Mouse (Mus musculus): ENCODE measurements around the gene Rpl34.
A peak's percentile ranks its signal among the peaks of the same experiment; 100 is the strongest.

The Rpl34 gene

DNA sequence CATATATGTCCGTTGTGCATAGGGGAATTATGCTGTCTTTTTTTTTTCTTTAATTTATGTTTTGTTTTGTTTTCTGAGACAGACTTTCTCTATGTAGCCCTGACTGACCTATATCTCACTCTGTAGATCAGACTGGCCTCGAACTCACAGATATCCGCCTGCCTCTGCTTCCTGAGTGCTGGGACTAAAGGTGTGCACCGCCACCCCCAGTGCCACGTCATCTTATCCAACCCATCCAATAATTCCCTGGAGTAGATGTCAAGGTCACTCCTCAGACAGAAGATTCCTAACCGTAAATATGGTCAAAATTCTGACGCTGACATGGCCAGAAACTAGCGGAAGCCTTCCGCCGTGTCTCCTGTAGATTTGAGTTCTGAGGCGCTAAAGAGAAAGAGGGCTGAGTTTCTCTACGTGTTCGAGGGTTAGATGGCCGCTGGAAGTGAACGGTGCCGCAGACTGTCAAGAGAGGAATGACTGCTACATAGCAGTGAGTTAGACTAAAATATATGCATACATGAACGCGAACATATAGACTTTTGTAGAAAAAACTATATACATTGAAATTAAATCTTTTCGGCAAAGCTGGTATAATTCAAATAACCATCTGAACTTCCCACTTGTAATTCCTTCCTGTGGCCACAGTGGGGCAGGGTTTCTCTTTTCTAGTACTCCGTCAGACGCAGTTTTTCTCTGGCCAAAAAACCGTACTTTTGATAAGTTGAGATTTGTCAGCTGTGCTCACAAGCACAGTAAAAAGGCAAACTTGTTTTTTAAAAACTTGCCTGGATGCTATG lies 15.2 kb downstream of the Rpl34 start:
- peak; percentile 37 to 80 for DNase-seq (ENCODE audit: low spot score in 2 of 2)

DNA sequence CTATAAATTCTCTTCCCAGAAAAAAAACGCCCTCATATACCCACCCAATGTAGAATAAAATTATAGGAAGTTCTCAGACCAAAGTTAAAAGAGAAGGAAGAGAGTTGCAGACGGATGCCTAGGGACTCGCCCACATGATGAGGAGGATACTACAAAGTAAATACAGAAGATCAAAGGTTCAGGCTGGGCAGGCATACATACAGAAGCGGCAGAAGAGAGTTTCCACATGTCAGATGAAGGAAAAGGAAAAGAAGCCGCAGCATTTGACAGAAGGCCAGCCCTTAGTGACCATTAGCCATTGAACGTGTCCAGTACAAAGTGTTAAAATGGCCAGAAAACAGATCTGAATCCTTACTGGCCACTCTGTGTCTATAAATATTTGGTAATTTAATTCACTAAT lies 17.3 kb downstream of the Rpl34 start:
- DNase-seq (ENCODE audit: low spot score in 2 of 2): no peak

DNA sequence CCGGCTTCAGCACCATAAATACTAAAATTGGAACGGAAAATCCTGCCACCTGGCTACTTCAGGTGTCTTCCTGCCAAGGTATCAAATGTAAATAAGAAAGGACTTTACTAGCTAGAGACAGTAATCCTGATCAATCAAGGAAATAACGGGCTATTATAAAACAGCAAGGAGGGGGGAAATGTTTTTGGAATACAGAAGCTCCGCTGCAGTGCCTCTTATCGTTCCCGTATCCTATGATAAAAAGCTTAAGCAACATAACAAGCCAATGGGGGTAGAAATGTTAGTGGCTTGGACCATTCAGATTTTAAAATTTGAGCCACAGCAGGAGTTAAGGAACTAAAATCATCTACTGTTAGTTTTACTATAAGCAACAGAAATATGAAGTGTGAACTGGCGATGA lies 20.1 kb downstream of the Rpl34 start:
- no peak for DNase-seq (ENCODE audit: low spot score in 2 of 2)

DNA sequence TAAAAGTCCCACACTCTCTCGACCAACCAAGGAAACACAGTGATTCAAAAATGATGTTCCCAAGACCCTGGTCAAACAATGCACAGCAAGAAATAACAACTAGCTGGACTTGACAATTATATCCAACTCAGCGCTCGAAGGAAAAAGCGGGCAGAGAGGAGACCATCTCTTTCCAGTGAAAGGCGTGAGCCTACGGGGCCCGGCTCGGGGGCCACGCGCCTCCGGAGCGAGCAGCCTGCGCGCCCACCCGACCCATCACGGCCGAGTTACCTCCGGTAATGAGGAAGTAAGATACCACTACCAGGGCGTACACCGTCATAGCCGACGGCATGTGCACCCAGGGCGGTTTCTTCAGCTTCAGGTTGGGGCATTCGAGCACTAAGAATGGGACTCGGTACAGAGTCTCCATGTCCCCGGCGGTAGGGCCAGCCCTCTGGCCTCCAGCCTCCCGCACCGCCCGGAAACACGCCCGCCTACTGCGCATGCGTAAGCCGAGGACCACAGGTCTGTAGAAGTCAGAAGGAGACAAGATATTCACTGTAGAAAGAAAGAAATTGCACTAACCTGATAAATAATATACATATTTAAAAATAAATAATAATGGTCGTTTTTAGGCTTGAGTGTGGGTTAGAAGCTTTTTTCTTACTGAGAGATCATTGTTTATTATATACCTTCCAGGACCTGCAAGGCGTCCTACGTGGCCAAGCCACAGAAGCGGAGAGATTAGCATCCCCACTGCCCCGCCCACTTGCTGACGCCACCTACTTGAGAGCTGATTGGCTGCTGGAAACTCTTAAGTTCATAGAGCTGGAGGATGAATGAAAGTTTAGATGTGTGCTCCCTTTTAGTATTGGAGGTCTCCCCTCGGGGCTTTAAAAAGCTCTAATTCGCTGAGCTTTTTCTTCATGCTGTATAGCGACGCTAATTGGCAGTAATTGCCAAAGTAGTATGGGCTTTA lies 21.0 kb downstream of the Rpl34 start, which contains the start of gene Ostc:
Ostc (minus strand) TSS at position 478 of the 958 bp plus-strand sequence.
- peak; percentile 88 to 94 for DNase-seq (ENCODE audit: low spot score in 2 of 2)

DNA sequence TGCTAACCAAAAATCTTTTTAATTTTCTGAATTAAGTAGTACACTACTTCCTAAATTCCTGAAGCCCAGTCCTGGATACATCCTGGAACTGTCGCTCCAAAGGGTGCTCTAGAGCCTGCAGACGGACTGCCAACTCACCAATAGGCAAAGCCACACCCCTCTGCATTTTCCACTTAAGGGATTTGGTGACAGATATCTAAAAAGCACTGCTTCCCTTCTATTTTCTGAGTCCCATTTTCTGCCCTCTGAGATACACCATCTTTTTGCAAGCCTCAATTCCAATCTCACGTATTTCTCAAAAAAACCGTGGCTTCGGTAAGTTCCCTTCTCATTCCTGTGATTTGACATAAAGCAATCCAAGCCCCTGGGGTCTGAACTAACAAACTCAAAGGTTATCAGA lies 21.7 kb downstream of the Rpl34 start:
- no peak for DNase-seq (ENCODE audit: low spot score in 2 of 2)

DNA sequence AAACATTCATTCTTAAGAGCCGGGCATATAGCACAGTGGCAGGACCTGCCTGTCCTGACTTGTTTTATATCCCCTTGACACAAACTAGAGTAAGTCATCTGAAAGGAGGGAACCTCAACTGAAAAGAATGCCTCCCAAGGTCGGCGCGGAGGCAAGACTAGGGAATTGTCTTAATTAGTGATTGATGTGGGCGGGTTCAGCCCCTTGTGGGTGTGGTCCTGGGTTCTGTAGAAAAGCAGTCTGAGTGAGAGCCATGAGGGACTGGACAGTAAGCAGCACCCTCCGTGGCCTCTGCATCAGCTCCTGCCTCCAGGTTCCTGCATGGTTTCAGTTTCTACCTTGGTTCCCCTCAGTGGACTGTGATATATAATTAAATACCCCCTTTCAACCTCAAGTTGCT lies 27.9 kb downstream of the Rpl34 start:
- no peak for DNase-seq (ENCODE audit: low spot score in 2 of 2)

DNA sequence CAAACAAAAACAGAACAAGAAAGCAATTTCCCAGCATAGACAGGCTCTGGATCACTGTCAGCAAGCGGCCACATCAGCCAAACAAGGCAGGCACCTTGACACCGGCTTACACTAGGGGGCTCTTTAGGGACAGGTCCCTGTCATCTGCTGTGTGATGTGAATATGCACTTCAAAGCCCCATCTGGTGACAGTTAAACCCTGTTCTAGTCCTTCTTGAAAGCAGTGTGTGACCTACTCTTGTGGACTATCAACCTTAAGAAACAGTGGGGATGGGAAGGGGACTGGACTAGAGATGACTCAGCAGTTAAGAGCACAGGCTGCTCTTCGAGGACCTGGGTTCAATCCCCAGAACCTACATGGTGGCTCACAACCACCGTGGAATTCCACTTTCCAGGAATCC lies 32.6 kb downstream of the Rpl34 start:
- DNase-seq (ENCODE audit: low spot score in 2 of 2): no peak

DNA sequence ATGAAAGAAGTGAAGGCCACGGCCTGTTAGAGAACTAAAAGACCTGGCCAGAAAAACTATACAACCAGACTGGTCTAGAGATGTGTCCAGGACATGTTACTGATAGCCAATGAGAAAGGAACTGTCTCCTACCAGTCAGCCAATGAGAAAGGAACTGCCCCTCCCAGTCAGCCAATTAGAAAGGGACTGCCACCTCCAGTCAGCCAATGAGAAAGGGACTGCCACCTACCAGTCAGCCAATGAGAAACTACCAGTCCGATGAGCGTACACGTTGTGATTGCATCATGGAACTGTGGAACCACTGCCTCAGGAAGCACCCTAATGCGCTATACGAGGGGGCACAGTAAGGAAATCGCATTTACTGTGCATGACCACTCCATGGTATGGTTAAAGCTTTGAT lies 35.5 kb downstream of the Rpl34 start:
- no peak for DNase-seq (ENCODE audit: low spot score in 2 of 2)

DNA sequence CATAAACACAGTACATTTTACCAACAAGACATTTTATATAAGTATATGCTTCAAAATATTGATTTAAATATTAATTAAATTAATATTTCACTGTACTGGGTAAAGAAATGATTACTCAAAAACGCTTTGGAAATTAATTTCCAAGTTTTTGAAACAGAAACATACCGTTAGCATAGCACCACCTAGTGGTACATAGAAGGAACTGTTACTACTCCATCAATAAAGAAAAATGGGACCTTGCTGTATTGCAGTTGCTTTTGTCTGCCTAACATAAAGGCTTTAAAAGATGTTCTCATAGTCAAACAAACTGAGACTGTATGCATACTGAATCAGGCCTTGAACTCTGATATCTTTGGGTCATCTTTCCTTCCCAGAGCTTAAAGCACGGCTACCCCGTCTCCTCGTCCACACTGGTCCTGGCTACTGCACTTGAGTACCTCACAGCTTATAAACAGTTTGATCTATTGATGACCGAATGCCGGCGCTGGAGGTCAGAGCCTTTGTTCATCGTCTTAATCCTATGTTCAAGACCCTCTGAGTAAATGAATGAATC lies 36.1 kb downstream of the Rpl34 start:
- no peak for DNase-seq (ENCODE audit: low spot score in 2 of 2)

DNA sequence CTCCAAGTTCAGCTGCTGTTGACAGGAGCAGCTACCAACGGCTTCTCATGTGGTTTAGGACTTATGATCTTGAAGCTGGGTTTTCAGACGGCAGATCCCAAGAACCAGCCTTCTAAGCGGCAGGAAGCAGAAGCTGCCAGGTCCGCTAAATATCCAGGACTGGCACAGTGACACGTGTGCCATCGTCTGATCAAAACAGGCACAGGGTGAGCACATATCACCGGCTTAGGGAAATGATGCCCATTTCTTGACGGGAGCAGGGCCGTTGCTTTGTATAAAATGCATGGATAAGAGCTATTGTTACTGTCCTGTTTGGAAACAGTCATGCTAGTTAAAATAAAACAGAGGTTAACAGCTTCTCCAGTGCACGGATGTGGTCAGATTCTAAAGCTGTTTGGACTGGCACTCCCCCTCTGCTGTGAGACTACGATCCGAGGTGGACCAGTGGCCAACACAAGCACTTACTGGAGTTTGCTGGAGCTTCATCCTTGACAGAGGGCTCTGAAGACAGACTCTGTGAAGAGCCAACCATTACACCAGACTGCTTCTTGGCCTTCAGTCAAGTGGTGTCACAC lies 38.5 kb downstream of the Rpl34 start:
- no peak for DNase-seq (ENCODE audit: low spot score in 2 of 2)

DNA sequence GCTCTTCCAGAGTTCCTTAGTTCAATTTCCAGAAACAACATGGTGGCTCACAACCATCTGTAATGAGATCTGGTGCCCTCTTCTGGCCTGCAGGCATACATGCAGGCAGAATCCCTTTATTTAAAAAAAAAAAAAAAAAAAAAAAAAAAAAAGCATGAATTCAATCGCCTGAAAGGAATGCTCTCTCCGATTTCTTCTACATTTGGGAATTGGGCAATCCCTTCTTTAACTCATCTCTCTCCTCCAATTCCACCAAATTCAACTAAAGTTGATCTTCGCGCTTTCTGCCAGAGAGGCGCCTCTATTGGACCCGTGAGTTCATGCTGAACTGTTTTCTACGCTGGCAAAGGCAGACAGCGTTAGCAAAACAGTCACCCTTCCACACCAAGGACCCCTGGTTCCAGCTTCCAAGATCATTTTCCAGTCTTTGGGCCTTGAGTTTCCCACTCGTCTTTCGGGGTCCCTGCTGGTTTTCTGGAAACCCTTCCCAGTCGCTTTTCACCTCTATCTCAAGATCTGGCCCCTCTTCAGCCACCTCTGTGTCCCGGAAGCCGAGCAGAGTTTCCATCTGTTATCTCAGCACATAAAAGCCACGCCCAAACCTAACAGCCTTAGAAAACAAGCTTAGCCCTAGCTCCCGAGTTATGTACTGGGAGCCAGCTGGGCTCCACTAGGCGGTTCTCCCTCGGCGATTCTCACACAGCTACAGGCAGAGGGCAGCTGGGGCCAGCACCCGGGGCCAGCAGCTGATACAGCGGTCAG lies 39.2 kb downstream of the Rpl34 start:
- no peak for DNase-seq (ENCODE audit: low spot score in 2 of 2)

DNA sequence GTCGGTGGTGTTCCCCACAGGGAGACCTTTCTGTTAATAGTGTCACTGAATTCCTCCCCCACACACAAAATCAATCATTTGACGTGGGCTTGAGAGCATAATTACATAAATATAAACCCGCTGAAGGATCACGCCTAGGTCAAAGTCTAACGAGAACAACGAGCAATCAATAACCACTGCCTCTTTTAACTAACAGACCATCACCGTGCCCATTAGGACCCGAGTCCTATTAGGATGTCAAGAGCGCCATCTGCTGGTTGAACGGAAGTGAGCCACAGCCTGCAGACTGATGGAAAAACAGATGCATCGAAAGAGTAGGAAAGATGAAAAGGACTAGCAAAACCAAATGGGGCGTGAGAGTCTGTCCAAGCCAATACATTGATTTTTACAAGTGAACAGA lies 40.6 kb downstream of the Rpl34 start:
- DNase-seq (ENCODE audit: low spot score in 2 of 2): peak; percentile 79 to 91

DNA sequence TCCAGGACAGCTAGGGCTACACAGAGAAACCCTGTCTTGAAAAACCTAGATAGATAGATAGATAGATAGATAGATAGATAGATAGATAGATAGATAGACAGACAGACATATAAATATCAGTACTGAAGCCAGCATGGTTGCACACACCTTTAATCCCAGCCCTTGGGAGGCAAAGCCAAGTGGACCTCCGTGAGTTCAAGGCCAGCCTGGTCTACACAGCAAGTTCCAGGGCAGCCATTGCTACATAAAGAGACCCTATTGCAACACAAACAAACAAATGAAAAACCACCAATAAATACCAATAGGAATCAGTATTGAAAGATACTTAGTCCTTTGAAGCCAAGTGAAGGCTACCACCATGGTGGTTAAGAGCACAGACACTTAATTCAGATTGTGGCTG lies 43.1 kb downstream of the Rpl34 start:
- DNase-seq (ENCODE audit: low spot score in 2 of 2): no peak

DNA sequence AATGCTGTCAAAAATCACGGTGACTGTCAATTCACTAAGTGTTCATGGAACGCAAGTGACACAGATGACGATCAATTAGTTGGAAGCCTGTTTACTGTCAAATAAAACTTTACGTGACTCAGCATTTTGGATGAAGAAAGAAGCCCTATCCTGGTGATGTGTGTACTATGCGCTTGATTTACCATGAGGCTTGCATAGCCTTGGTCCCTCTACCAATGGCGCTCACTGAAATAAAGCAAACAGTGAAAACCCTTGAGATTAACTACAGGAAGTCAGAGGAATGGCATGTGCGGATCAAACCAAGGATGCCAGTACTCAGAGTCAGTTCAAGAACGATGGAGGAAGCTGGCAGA lies 45.2 kb downstream of the Rpl34 start:
- DNase-seq (ENCODE audit: low spot score in 2 of 2): no peak

DNA sequence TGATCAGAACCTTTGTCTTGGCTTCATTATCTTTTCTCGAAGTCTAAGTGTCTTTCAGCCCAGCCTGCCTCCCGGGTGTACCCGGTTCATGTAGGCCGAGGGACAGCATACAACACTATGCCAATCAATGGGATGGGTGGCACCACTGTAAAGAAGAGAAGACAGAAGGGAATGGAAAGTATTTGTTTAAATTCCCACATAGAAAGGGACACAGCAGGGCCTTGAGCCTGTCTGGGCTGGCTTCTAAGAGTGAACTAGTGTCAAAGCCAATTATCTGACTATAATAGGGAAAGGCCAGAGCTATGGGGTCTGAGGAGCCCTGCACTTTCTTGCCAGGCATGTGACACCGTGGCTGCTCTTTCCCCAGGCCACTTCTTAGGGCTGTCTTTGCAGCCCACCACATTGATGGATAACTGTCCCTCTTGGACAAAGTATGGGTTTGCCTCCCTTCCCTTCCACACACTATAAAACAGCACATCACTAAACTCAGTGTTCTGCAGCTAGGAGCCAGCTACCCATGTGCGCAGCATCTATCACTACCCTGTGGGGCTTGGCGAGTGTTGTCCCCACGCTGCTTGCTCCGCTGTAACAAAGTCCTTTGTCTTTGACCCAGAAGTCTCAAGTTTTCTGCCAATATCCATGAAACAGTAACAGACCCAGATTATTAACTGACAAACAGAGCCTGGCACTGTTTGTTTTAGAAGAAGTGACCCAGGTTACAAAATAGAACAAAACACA lies 45.8 kb downstream of the Rpl34 start:
- DNase-seq (ENCODE audit: low spot score in 2 of 2): no peak

DNA sequence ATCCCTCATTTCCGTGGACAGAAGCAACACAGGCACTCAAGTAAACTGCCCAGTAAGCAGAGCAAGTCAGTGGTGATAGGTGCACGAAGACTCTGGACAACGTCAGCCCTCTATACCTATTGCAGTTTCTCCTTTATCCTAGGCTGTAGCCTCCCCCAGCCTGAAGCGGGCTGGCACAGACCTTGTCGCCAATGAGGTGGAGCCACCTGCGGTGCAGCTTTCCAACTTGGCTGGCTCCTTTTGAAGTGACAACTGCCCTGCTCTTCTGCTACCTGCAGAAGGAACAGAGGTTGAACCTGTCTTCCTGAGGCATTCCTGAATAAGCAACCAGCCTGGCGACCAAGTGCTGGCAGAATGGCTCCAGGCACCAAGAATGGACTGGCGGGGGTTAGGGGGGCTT lies 46.4 kb downstream of the Rpl34 start:
- DNase-seq (ENCODE audit: low spot score in 2 of 2): no peak

DNA sequence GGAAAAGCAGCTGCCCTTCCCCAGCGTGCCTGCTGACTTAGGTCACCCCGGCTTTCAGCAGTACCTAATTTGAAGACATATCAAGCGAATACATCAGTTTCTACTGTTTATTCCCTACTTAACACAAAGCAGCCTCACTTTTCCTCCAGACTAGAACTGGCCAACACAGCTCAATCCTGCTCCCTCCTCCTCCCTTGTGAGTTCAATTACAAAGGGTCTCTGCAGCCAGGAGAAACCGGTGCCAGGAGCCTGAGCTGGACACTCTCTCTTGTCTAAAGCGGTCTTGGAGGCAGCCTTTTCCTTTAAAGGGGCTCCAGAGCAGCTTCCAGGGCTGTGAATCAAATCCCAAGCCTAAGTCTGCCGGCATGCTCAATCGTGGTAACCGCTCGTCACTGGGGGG lies 48.0 kb downstream of the Rpl34 start:
- DNase-seq (ENCODE audit: low spot score in 2 of 2): no peak

DNA sequence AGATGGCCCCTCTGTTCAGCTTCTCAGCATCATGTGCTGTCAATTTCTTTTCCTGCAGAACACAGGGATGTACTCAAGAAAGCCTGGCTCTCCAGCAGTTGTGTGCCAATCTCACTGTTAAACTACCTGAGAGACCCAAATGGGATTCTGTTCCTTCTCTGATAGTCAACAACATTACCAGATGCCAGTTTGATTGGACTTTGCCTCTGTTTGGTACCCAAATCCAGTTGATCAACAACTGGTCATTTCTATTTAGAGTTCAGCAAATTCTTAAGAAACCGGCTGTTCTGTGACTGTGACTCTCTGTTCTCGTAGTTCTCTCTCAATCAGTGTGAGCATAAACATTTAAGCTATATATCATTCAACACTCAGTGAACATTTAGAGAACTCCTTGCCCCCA lies 49.0 kb downstream of the Rpl34 start:
- DNase-seq (ENCODE audit: low spot score in 2 of 2): no peak

DNA sequence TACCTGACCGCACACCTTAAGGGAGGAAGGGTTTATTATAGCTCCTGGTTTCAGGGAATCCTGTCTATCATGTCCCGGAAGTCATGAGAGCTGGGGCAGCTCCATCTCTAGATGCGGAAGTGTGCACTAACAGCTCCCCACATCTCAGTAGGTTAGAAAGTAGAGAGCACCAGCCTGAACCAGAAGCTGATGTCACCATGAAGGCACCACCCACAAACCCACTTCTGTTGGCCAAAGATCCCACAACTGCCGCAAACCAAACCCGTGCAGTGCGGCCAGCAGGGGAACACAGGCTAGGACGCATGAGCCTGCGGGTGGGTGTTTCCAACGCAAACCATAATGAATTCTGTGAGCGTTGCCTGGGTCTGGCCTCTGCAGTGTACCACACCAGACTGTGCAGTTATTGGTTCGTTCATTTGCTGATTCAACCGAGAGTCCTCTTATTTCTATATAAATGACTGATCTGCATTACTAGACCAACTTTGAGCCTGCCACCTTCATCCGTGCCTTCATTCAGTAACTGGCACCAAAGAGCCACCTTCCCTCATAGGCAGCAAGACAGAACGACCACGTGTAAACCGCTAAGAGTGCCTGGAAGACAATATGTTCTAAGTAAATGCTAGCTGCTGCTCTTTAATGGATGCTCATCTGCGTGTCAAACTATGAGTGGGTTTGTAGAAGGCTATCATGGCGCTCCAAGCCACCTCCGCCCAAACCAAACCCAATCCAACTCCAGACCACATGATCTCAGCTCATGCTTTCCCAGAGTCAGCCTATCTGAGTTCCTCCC lies 52.3 kb downstream of the Rpl34 start:
- no peak for DNase-seq (ENCODE audit: low spot score in 2 of 2)
